Mouse (Mus musculus) thymus, adult 2 months (tissue): Measurements from ENCODE around the gene Parva. TPM values are rescaled to one million over a fixed set of nuclear protein-coding genes. Genes with fewer than 3 reads are reported as not detected.

Experiments
- DNase-seq: peaks from one replicate; pipeline ENCODE4 v3.0.0; 2021
- H3K27ac ChIP-seq: fragments of 200-500 bp; 2 replicates; pipeline ENCODE4 v1.5.1; 2012; ENCODE audit warnings: low read length, control low read depth; ENCODE audit not compliant: control insufficient read depth, insufficient read depth
- H3K27me3 ChIP-seq: fragments of 200-500 bp; 2 replicates; pipeline ENCODE4 v1.6.1; 2012; ENCODE audit warnings: mild to moderate bottlenecking, low read length, moderate library complexity, mixed read lengths; ENCODE audit not compliant: control insufficient read depth, insufficient read depth
- H3K36me3 ChIP-seq: fragments of 200-500 bp; 2 replicates; pipeline ENCODE4 v1.6.1; 2012; ENCODE audit warnings: mild to moderate bottlenecking, low read length, moderate library complexity; ENCODE audit not compliant: control insufficient read depth, insufficient read depth
- H3K4me1 ChIP-seq: fragments of 200-500 bp; replicated peaks from 2 replicates; pipeline ENCODE4 v1.6.1; 2012; ENCODE audit warnings: low read length; ENCODE audit not compliant: control insufficient read depth, insufficient read depth
- H3K4me3 ChIP-seq: fragments of 200-500 bp; 2 replicates; pipeline ENCODE4 v1.5.1; 2012; ENCODE audit warnings: mild to moderate bottlenecking, low read length, control low read depth, moderate library complexity; ENCODE audit not compliant: control insufficient read depth, insufficient read depth
- CTCF ChIP-seq: fragments of 200-500 bp; IDR thresholded peaks from 2 replicates; pipeline ENCODE4 v1.5.1; 2012; ENCODE audit warnings: mild to moderate bottlenecking, control low read depth, low read length, moderate library complexity, borderline replicate concordance; ENCODE audit not compliant: control insufficient read depth, poor library complexity, insufficient read depth; ENCODE audit errors: extremely low read depth
- POLR2A ChIP-seq: fragments of 200-500 bp; IDR thresholded peaks from 2 replicates; pipeline ENCODE4 v1.6.1; 2012; ENCODE audit warnings: mild to moderate bottlenecking, low read length, control low read depth, moderate library complexity; ENCODE audit not compliant: control insufficient read depth, poor library complexity, insufficient read depth; ENCODE audit errors: extremely low read depth
- WGBS: fragments of 180-500 bp; shearing (Covaris S2); methylation state at CpG from one replicate; pipeline ENCODE4 v1.1.7; 2018; 5-methylcytosine and 5-hydroxymethylcytosine counted together
- polyA plus RNA-seq: library from polyadenylated mRNA; depleted of rRNA; stranded (reverse); fragments of >200 nt; gene quantifications from 2 replicates; pipeline ENCODE4 v1.2.3, GENCODE M21; 2012

Gene Parva
- polyA plus RNA-seq, 1 experiment, result 6.6 TPM

- DNase-seq, result no peak
- WGBS, result 83% methylated on average over 6 of the region's 6 CpGs
- H3K4me3 ChIP-seq, result no peak overlapping the region
- no peak overlapping the region for H3K27ac ChIP-seq
- no peaks in the 10 kb centered on the region for H3K36me3 ChIP-seq
- no peak for TF ChIP-seq CTCF
- no peak for TF ChIP-seq POLR2A
- H3K27me3 ChIP-seq, result no peaks in the 10 kb centered on the region
- H3K4me1 ChIP-seq, result no peaks in the 10 kb centered on the region
These were observed 27.1 kb downstream of the Parva start for GRCm38 (mm10) chr7:112454380-112454779.

GRCm38 (mm10) chr7:112454951-112455350 lies 27.6 kb downstream of the Parva start:
- Histone ChIP-seq H3K4me1 (no peaks in the 10 kb centered on the region), H3K27me3 (no peaks in the 10 kb centered on the region), H3K36me3 (no peaks in the 10 kb centered on the region), H3K27ac (no peak overlapping the region), H3K4me3 (no peak overlapping the region)
- no peak for DNase-seq
- 95% methylated on average over 2 of the region's 2 CpGs for WGBS
- TF ChIP-seq CTCF (no peak), POLR2A (no peak)

GRCm38 (mm10) chr7:112455566-112456110 lies 28.3 kb downstream of the Parva start:
- 88% methylated on average over 5 of the region's 5 CpGs for WGBS
- TF ChIP-seq CTCF, result no peak
- no peak for TF ChIP-seq POLR2A

GRCm38 (mm10) chr7:112457373-112457772 lies 30.1 kb downstream of the Parva start:
- no peak overlapping the region for H3K27ac ChIP-seq
- 90% methylated on average over 4 of the region's 4 CpGs for WGBS
- TF ChIP-seq POLR2A, result no peak
- no peak for TF ChIP-seq CTCF
- DNase-seq, result no peak
- no peaks in the 10 kb centered on the region for H3K36me3 ChIP-seq
- H3K27me3 ChIP-seq, result no peaks in the 10 kb centered on the region
- H3K4me1 ChIP-seq, result no peaks in the 10 kb centered on the region
- H3K4me3 ChIP-seq, result no peak overlapping the region

More at GRCm38 (mm10) chr7:112455566-112456110, 28.3 kb downstream of the Parva start:
- H3K27me3 ChIP-seq, result no peaks in the 10 kb centered on the region
- H3K36me3 ChIP-seq, result no peaks in the 10 kb centered on the region
- DNase-seq, result no peak
- no peak overlapping the region for H3K4me3 ChIP-seq
- H3K4me1 ChIP-seq, result no peaks in the 10 kb centered on the region
- no peak overlapping the region for H3K27ac ChIP-seq

GRCm38 (mm10) chr7:112457920-112458319 lies 30.6 kb downstream of the Parva start:
- Histone ChIP-seq H3K27me3 (no peaks in the 10 kb centered on the region), H3K4me3 (no peak overlapping the region), H3K36me3 (no peaks in the 10 kb centered on the region), H3K27ac (no peak overlapping the region), H3K4me1 (no peaks in the 10 kb centered on the region)
- DNase-seq, result no peak
- WGBS, result 81% methylated on average over 4 of the region's 4 CpGs
- TF ChIP-seq CTCF (no peak), POLR2A (no peak)

GRCm38 (mm10) chr7:112458440-112458839 lies 31.1 kb downstream of the Parva start:
- no peak for TF ChIP-seq CTCF
- no peak for TF ChIP-seq POLR2A
- no peak for DNase-seq

GRCm38 (mm10) chr7:112463074-112463473 lies 35.8 kb downstream of the Parva start:
- Histone ChIP-seq H3K36me3 (no peaks in the 10 kb centered on the region), H3K27ac (no peak overlapping the region), H3K27me3 (no peaks in the 10 kb centered on the region), H3K4me3 (no peak overlapping the region), H3K4me1 (no peaks in the 10 kb centered on the region)
- no peak for DNase-seq
- TF ChIP-seq CTCF (no peak), POLR2A (no peak)
- WGBS, result 31% methylated on average over 2 of the region's 2 CpGs

More at GRCm38 (mm10) chr7:112458440-112458839, 31.1 kb downstream of the Parva start:
- H3K36me3 ChIP-seq, result no peaks in the 10 kb centered on the region
- H3K4me3 ChIP-seq, result no peak overlapping the region
- H3K27ac ChIP-seq, result no peak overlapping the region
- 85% methylated on average over 5 of the region's 5 CpGs for WGBS
- H3K4me1 ChIP-seq, result no peaks in the 10 kb centered on the region
- no peaks in the 10 kb centered on the region for H3K27me3 ChIP-seq
